Mouse (Mus musculus) intestine, embryonic 15.5 days (tissue): Measurements from ENCODE around the gene Coro2b. TPM values are rescaled to one million over a fixed set of nuclear protein-coding genes. Genes with fewer than 3 reads are reported as not detected.

Experiments
- ATAC-seq: fragments of 200-750 bp; cut with Nextera tagmentation; 2 replicates; pipeline ENCODE4 v1.8.0; 2017; ENCODE audit warnings: moderate TSS enrichment, moderate library complexity
- H3K27ac ChIP-seq: fragments of 300-500 bp; sonication (generic); 2 replicates; pipeline ENCODE4 v1.5.1; 2015; ENCODE audit warnings: mild to moderate bottlenecking, inconsistent platforms
- H3K27me3 ChIP-seq: fragments of 300-500 bp; sonication (generic); replicated peaks from 2 replicates; pipeline ENCODE4 v1.6.1; 2015; ENCODE audit warnings: inconsistent platforms
- H3K36me3 ChIP-seq: fragments of 300-500 bp; sonication (generic); 2 replicates; pipeline ENCODE4 v1.6.1; 2015; ENCODE audit warnings: inconsistent platforms
- H3K4me1 ChIP-seq: fragments of 300-500 bp; sonication (generic); replicated peaks from 2 replicates; pipeline ENCODE4 v1.6.1; 2015; ENCODE audit warnings: inconsistent platforms
- H3K4me2 ChIP-seq: fragments of 300-500 bp; sonication (generic); replicated peaks from 2 replicates; pipeline ENCODE4 v1.6.1; 2015; ENCODE audit warnings: mild to moderate bottlenecking, inconsistent platforms
- H3K4me3 ChIP-seq: fragments of 300-500 bp; sonication (generic); replicated peaks from 2 replicates; pipeline ENCODE4 v1.5.1; 2015; ENCODE audit warnings: inconsistent platforms
- H3K9ac ChIP-seq: fragments of 300-500 bp; sonication (generic); 2 replicates; pipeline ENCODE4 v1.6.1; 2015; ENCODE audit warnings: inconsistent platforms
- H3K9me3 ChIP-seq: fragments of 300-500 bp; sonication (generic); 2 replicates; pipeline ENCODE4 v1.6.1; 2016; ENCODE audit warnings: inconsistent platforms
- WGBS: fragments of 180-500 bp; shearing (Covaris S2); methylation state at CpG from one replicate; pipeline ENCODE4 v1.1.7; 2015; 5-methylcytosine and 5-hydroxymethylcytosine counted together
- polyA plus RNA-seq: library from polyadenylated mRNA; unstranded; fragments of >200 nt; fragmentation: Nextera tagmentation; extraction: Ambion mirVana; gene quantifications from 2 replicates; pipeline ENCODE4 v1.2.1, GENCODE M21; 2015

Gene Coro2b
- polyA plus RNA-seq, 1 experiment from 2014 or later: 7.6 TPM

- peaks cover 12% of the 10 kb centered on the region for H3K36me3 ChIP-seq
- no peak for ATAC-seq
- no peak overlapping the region for H3K9ac ChIP-seq
- no peak overlapping the region for H3K27ac ChIP-seq
- no peak overlapping the region for H3K4me2 ChIP-seq
- no peaks in the 10 kb centered on the region for H3K9me3 ChIP-seq
- H3K27me3 ChIP-seq: no peaks in the 10 kb centered on the region
- peaks cover 77% of the 10 kb centered on the region for H3K4me1 ChIP-seq
- no peak overlapping the region for H3K4me3 ChIP-seq
- WGBS: 58% methylated on average over 6 of the region's 6 CpGs
Observed at GRCm38 (mm10) chr9:62370648-62371280, 166.1 kb downstream of the Coro2b start.

- no peak overlapping the region for H3K4me3 ChIP-seq
- no peak for ATAC-seq
- no peaks in the 10 kb centered on the region for H3K9me3 ChIP-seq
- no peak overlapping the region for H3K9ac ChIP-seq
- H3K4me2 ChIP-seq: no peak overlapping the region
- peaks cover 81% of the 10 kb centered on the region for H3K4me1 ChIP-seq
- 63% methylated on average over 9 of the region's 9 CpGs for WGBS
- H3K36me3 ChIP-seq: peaks cover 10% of the 10 kb centered on the region
- H3K27me3 ChIP-seq: no peaks in the 10 kb centered on the region
- no peak overlapping the region for H3K27ac ChIP-seq
Observed at GRCm38 (mm10) chr9:62370186-62370585, 166.7 kb downstream of the Coro2b start.

Other genes starting within 250 kb of the Coro2b start
- 149 and 165 TPM in 2 replicates for gene Anp32a, start 195.8 kb downstream of the Coro2b start, polyA plus RNA-seq
- 3.0 and 3.2 TPM in 2 replicates for gene Itga11, start 140.8 kb upstream of the Coro2b start, polyA plus RNA-seq